Mouse (Mus musculus) liver, adult 10 weeks (tissue): Measurements from ENCODE around the gene BC049730. TPM values are rescaled to one million over a fixed set of nuclear protein-coding genes. Genes with fewer than 3 reads are reported as not detected.

Experiments
- polyA plus RNA-seq: library from polyadenylated mRNA; stranded (reverse); fragments of 350-450 nt; fragmentation: Illumina TruSeq; extraction: RNeasy Lipid Tissue Mini Kit (QIAGEN cat#74804); gene quantifications from one replicate; pipeline ENCODE4 v1.2.3, GENCODE M21; 2014; ENCODE audit warnings: low read depth, low replicate concordance

BC049730 gene
- not detected for polyA plus RNA-seq

DNA sequence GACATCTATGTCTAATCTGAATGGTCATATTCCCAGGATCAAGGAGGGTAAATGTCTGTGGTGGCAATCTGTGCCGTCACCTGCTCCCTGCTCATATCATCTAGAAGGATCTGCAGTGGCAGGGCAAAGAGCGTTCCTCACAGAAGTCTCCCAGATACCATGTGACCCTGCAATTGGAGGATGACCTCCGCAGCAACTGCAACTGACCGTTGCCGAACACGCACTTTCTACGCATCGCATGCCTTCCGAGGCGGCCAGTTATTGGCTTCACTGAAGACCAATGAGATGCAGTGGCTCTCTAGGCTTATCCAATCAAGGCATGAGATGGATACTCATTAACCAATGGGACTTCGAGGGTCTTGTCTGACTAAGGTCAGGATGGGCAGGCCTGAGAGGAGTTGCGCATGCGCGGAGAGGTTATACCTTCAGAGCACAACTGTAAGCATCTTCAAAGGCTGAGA, at the start of gene BC049730:
Gene BC049730, plus strand, starts transcription at position 411 of the 461 bp plus-strand sequence.

DNA sequence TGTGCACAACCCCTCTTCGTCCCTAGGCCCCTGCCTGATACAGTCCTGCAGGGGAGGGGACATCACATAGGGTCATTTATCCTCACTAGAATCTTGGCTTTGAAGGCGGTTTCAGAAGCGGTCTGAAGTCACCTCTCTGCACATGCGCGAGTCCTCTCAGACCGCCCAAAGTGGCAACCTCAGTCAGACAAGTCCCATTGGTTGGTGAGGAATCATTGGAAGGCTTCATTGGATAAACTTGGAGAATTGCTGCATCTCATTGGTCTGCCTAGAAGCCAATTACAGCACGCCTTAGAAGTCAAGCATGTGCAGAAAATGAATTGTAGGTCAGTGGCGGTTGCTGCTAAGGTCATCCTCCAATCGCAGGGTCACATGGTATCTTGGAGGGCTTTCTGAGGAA, 32.5 kb upstream of the BC049730 start, which contains the start of gene Tex101:
Gene Tex101, minus strand, starts transcription at position 101 of the 400 bp plus-strand sequence.

DNA sequence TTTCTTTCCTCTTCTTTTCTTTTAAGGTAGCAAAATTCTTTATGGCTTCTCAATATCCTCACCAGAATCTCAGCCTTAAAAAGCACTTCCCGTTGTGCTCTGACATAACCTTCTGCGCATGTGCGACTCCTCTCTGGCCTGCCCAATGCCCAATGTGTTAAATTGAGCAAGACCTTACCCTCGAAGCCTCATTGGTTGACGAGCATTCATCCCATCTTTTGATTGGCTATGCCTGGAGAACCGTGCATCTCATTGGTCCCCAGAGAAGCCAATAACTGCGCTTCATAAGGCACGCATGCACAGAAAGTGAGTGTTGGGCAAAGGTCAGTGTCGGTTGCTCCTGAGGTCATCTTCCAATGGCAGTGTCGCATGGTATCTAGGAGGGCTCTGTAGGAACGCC, 17.8 kb downstream of the BC049730 start, which contains the start of gene Gm4763:
Gene Gm4763, minus strand, starts transcription at position 101 of the 400 bp plus-strand sequence.

DNA sequence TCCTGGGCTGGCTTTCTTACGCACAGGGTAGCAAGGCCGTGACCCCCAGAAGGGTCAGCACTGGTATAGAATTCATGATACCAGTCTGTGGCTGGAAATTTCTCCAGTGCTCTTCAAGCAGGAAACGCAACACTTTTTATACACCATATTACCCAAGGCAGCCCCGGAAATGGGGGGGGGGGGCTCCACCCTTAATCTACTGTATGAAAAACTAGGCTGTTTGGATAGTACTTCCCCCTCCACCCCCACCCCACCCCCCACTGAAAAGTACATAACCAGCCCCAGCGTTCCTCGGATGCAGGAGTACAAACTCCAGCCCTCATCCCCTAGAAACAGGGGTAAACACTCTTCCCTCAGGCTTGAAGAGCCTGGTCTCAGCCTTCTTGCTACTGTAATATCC, 51.2 kb downstream of the BC049730 start, which contains the start of gene Cd177:
Gene Cd177, minus strand, starts transcription at position 101 of the 400 bp plus-strand sequence.

Other genes starting within 250 kb of the BC049730 start
- gene Plaur, start 246.8 kb upstream of the BC049730 start, polyA plus RNA-seq, result not detected
- gene Cadm4, start 227.2 kb upstream of the BC049730 start, polyA plus RNA-seq, result 0.34 TPM
- not detected for gene Zfp428, start 202.2 kb upstream of the BC049730 start, polyA plus RNA-seq
- gene AC161166.1, start 196.8 kb upstream of the BC049730 start, polyA plus RNA-seq, result not detected
- 3.8 TPM for gene Irgq, start 178.6 kb upstream of the BC049730 start, polyA plus RNA-seq
- gene Pinlyp, start 163.1 kb upstream of the BC049730 start, polyA plus RNA-seq, result not detected
- gene Xrcc1, start 163.0 kb upstream of the BC049730 start, polyA plus RNA-seq, result 0.74 TPM
- gene Ethe1, start 121.7 kb upstream of the BC049730 start, polyA plus RNA-seq, result 11.2 TPM
- gene Zfp575, start 121.6 kb upstream of the BC049730 start, polyA plus RNA-seq, result not detected
- 0.29 TPM for gene Phldb3, start 98.5 kb upstream of the BC049730 start, polyA plus RNA-seq
- not detected for gene Lypd3, start 72.7 kb upstream of the BC049730 start, polyA plus RNA-seq
- gene Tex101, start 32.6 kb upstream of the BC049730 start, polyA plus RNA-seq, result not detected
- not detected for gene Gm4763, start 17.7 kb downstream of the BC049730 start, polyA plus RNA-seq
- gene Cd177, start 51.1 kb downstream of the BC049730 start, polyA plus RNA-seq, result not detected
- not detected for gene Ceacam10, start 68.0 kb downstream of the BC049730 start, polyA plus RNA-seq
- not detected for gene Gm9844, start 153.0 kb downstream of the BC049730 start, polyA plus RNA-seq
- not detected for gene Lypd4, start 160.7 kb downstream of the BC049730 start, polyA plus RNA-seq
- gene Dmrtc2, start 160.8 kb downstream of the BC049730 start, polyA plus RNA-seq, result not detected
- gene Rps19, start 175.1 kb downstream of the BC049730 start, polyA plus RNA-seq, result 37.7 TPM
- gene Cd79a, start 188.1 kb downstream of the BC049730 start, polyA plus RNA-seq, result 0.45 TPM
- 1.1 TPM for gene Arhgef1, start 193.7 kb downstream of the BC049730 start, polyA plus RNA-seq
- gene Gm4881, start 235.3 kb downstream of the BC049730 start, polyA plus RNA-seq, result not detected